Mouse (Mus musculus): Measurements from ENCODE around the gene Fam151a.
"Not testable (repeated sequence)": the region's sequence is repeated elsewhere in the genome, so short reads cannot be mapped to it uniquely, and the experiment has no call there.

The Fam151a gene

DNA sequence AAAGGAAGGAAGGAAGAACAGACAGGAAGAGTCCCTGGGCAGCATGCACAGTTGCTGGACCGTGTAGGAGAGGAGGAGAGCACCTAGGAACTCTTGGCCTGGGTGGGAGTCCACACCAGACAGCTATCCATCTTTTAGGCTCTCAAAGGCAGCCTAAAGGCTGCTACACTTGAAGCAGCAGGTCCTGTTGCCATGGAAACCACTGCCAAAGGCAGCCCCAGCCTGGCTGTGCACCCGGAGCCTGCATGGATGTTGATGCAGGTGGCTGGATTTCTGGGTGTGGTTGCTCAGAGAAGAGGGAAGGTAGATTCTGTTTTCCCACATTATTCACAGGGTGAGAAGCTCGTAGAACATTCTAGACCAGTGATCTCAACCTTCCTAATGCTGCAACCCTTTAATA is 43.3 kb downstream of the Fam151a start:
- DNase-seq (ENCODE audit: low spot score): no peak

DNA sequence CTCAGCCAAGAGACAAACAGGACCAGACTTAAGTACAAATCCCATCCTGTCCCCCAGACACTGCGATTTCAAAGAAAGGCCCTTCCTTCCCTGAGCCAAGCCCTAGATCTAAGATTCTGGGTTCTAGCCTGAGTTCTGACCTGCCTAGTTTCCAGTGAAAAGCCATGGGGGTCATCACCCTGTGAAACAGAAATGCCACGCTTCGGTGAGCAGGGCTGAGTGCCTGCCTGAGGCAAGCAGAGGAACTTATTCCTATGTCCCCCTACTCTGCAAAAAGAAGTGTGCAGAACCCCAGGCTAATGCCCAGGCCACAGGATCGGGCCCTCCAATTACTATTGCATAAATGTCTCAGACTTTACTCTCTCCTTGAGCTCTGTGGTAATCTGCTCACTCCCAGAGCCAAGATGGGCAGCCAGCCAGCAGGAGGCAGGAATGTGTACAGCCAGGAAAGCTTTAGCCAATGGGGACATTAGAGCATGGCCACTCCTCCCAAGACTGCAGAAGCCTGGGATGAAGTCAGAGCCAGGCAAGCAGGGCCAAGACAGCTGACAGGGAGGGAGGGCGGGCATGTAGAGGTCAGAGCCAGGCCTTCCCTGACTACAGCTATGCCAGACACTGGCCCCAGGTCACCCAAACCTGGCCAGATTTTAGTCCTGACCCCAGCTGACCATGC is 44.6 kb downstream of the Fam151a start:
- DNase-seq (ENCODE audit: low spot score): peak; percentile 96

DNA sequence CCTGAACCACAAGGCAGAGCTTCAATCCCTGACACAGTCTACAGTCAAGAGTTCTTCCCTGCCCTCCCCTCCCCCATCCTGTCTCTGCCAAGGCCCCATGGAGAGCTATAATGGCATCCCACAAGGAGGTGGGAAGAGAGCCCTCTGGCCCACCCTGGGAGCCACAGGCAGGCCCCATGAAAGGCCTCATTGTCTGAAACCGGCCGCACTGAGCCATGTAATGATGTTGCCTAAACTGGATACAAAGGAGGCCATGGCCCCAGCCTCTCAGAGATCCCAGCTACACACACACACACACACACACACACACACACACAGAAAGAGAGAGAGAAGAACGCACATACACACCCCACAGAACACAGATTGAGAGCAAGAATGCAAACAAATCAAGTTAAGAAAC is 46.4 kb downstream of the Fam151a start:
- DNase-seq (ENCODE audit: low spot score): no peak

DNA sequence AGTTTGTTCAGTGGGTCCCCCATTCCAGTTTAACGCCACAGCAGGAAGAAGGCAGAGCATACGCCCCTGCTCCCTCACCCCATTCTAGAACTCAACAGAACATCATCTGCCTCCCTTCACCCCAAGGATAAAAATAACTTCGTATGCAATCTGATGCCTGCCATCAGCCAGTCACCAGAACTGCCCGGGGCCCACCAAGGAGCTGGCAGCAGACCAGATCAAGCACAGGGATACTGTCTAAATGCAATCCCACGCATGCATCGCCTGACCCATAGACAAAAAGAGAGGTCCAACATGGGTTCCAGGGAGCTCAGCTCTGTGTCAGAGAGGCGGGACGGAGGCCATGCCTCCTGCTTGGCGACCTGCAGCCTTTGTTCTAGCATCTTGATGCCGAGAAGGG is 49.4 kb downstream of the Fam151a start:
- DNase-seq (ENCODE audit: low spot score): no peak

DNA sequence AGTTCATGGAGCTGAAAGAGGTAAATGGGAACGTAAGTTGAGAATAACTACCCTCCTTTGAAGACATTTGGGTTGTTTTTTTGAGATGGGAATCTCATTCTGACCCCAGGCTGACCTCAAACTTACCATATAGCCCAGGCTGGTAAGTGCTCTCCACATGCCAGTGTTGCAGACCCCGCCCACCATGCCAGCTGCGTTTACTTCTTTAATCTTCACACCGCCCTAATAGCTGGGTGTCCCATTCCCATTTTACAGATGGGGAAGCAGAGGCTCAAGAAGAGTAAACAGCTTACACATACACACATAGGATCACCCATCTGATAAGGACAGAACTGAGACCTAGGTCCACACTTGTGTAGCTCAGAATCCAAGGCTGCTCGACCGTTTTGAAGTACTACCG is 51.1 kb downstream of the Fam151a start:
- DNase-seq (ENCODE audit: low spot score): no peak

DNA sequence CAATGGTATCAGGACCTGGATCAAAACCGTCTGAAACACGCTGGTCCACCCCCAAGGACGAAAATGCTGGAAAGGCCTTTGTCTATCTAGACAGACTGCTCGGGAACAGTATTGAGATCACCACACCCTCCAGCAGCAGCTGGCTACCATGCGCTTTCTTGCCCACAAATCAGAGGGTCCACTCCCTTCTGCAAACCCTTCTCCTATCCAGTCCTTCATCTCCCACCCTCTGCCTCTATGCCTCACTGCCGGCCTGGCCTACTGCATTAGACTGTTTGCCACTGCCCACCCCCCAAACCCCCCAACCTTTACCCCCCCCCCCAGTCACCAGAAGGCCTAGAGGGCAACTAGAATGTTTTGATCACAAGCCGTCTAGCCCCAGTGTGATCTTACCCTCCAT is 51.7 kb downstream of the Fam151a start:
- no peak for DNase-seq (ENCODE audit: low spot score)

DNA sequence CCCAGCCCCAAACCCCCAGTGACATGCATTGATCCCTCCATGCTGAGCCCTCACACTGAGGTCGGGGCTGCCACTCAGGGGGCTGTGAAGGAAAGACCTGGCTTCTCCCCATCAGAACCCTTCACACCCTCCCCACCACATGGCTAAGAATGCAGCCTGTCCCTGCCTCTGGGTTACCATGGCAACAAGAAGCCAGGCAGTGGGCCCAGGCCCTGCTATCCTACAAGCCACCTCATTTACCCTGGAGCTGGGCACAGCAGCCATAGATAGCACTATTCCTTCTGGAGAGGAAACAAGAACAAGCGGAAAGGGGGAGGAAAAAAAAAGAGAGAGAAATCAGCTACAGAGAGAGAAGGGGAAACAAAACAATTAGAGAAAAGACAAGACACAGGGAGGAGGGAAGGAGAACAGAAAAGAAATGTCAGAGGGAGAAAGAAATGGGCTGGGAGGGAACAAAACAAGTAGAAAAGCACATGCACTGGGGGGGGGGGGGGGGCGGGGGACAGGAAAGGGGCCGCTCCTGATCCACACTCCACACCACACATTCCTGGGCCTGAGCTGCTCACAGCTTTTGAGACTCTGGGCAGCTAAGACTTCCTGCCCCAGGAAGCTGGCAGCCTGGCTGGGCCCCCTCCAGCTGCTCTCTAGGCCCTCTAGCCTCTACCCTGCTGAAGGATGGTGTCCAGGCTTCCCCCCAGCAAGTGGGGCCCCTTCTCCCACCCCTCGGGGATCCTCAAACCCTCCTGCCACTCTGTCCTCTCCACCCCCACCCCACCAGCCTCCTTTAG is 52.3 kb downstream of the Fam151a start:
- DNase-seq (ENCODE audit: low spot score): no peak

DNA sequence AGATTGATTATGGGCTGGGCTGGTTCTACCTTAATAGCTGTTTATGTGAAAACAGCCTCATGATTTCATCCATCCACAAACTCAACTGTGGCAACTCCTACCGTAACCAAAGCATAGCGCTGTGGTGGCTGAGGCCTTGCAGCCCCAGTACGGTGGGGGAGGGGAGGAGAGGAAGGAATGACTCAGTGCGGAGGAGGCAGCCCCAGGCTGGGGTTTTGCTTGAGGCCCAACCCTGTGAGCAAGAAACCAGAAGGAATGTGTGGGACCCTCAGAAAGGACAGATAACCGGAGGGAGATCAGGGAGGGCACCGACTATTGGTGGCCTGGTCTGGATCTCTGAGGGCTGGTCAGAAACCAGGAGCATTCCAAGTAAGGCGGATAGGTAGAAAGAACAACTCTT is 54.1 kb downstream of the Fam151a start:
- no peak for DNase-seq (ENCODE audit: low spot score)

DNA sequence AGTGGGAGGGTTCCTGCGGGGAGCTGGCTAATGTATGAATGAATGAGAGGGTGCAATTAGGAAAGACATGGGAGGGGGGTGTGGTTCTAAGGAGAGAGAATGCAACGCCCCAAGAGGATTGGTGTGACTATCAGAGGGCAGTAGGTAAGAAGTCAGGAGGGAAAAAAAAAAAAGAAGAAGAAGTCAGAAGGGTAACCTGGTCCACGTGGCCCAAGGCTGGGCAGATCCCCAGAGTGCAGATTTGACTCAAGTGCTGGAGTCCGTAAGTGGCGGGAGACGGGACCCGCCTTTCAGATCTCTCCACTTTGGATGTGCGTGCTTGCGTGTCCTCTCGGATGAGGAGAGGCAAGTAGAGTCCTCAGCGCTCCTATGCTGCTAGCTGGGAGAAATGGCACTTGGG is 54.9 kb downstream of the Fam151a start:
- DNase-seq (ENCODE audit: low spot score): no peak

DNA sequence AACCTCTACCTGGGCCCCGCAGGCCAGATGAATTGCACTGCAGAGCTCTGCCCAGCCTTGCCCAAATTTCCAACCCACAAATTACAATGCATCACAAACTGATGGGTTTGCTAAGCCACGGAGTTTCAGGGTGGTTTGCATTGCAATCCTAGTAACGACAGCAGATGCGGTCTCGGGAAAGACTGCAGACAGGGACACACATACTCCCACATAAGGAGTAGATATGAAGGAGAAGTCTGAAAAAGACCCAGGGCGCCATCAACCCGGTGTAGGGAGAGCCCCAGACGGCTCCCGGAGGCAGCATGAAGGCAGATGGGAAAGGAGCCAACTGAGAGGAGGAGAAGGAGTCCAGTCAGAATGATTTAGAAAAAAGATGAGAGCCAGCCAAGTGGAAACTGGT is 56.0 kb downstream of the Fam151a start:
- no peak for DNase-seq (ENCODE audit: low spot score)

DNA sequence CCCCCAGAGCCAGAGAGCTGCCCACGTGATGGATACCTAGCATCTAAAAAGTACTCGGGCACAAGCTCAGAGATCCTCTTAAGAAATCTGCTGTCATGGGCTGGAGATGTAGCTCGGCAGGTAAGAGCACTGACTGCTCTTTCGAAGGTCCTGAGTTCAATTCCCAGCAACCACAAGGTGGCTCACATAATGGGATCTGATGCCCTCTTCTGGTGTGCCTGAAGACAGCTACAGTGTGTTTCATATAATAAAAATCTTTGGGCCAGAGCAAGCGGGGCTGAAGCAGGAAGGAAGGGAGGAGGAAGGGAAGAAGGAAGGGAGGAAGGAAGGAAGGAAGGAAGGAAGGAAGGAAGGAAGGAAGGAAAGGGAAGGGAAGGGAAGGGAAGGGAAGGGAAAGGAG is 56.5 kb downstream of the Fam151a start:
- not testable (repeated sequence) for DNase-seq (ENCODE audit: low spot score)

DNA sequence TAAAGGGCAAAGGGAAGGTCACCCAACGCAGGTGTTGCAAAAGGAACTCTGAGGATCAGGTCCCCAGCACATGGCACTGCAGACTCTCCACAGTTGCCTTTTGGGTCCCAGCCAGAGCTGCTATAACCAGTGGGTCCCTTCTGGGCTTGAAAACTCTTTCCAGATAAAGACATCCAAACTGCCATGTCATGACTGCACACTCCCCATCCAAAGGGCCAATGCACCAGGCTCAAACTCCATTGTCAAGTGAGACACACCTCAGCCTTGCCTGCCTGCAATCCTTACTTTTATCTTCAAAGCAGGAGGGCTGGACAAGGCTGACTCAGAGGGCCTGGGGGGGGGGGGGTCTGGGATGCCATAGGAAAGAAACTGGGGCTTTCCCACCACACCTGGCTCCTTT is 57.2 kb downstream of the Fam151a start:
- no peak for DNase-seq (ENCODE audit: low spot score)

DNA sequence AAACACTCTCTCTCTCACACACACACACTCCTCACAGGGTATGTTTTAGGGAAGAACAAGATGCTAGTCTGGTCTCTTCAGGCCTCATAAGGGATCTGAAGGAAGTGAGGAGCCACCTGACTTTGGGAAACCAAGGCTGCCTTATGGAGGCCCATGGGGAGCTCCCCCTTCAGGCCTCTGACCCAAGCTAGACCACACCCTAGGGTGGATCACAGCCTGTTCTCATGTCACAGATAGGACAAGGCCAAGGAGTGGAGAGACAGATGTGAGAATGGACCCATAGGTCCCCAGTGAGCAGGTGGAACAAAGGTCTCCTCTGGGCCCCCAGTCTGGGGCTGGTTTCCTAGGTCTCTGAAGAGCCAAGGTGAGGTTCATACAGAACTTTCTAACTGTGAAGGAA is 58.6 kb downstream of the Fam151a start:
- DNase-seq (ENCODE audit: low spot score): no peak

DNA sequence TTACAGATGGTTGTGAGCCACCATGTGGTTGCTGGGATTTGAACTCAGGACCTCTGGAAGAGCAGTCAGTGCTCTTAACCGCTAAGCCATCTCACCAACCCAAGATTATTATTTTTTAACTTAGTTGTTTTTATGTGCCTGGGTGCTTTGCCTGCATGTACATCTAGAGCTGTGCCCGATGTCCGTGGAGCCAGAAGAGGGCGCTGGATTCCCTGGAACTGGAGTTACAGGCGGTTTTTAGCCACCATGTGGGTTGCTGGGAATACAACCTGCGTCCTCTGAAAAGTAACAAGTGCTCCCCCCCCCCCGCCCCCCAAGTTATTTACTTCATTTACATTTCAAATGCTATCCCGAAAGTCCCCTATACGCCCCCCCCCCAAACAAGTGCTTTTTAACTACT is 60.1 kb downstream of the Fam151a start:
- DNase-seq (ENCODE audit: low spot score): not testable (repeated sequence)

DNA sequence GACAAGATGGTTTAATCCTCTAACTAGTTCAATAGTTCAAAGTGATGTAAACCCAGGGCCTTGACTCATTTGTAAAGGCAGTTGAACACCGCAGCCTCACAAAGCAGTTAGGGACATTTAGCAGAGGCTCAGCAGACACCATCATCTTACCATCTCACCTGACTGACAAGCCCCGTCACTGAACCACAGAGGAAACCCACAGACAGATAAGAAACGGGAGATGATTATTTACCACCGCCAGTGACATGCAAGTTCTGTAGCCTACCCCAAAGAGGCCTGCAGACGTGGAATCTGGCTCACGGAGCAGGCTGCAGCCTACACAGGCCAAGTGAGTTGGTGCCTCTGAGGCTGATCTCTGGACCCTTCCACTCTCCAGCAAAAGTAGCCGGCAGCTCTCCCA is 60.6 kb downstream of the Fam151a start:
- DNase-seq (ENCODE audit: low spot score): no peak

DNA sequence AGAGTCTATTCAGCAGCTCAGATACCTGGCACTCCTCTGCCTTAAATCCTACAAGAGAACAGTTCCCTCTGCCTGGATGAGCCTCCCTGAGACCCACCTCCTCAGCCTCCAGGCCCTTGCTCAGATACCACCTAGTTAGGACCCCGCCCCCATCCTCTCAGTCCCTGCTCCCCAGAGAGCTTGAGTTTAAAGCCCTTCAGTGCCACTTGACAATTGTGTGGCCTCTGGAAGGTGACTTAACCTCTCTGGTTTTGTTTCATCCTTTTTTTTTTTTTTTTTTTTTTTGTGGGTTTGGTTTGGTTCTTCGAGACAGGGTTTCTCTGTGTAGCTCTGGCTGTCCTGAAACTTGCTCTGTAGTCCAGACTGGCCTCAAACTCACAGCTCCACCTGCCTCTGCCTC is 61.6 kb downstream of the Fam151a start:
- DNase-seq (ENCODE audit: low spot score): no peak
